Mouse (Mus musculus): ENCODE measurements around the gene Klhl40. TPM values are rescaled to one million over a fixed set of nuclear protein-coding genes. Genes with fewer than 3 reads are reported as not detected.

The Klhl40 gene
- polyA plus RNA-seq, 1 experiment from 2014 or later: 0.81 TPM

GRCm38 (mm10) chr9:121807546-121807945, 30.1 kb downstream of the Klhl40 start:
- Histone ChIP-seq H3K9ac (replicated peaks; ENCODE audit: low read length) (no peak overlapping the region), H3K36me3 (replicated peaks; ENCODE audit: control insufficient read depth, insufficient read depth, low read depth, low read length) (no peaks in the 10 kb centered on the region), H3K4me2 (ENCODE audit: low read depth, low read length) (no peak overlapping the region), H3K4me1 (ENCODE audit: control insufficient read depth, insufficient read depth, low read length) (no peaks in the 10 kb centered on the region; the same call in 1 of the 2 replicates), H3K27ac (replicated peaks; ENCODE audit: low read depth, low read length) (no peak overlapping the region), H3K4me3 (ENCODE audit: low read depth, low read length) (no peak overlapping the region), H3K27me3 (ENCODE audit: control insufficient read depth, insufficient read depth, low read length) (no peaks in the 10 kb centered on the region), H3K9me3 (replicated peaks; ENCODE audit: control insufficient read depth, low read length) (no peaks in the 10 kb centered on the region)
- ATAC-seq (replicated peaks; ENCODE audit: insufficient number of reproducible peaks, low FRiP score, low TSS enrichment, low read depth) (no peak), DNase-seq (ENCODE audit: low spot score) (no peak)
- WGBS: 48% methylated on average over 1 of the region's 1 CpGs

DNA sequence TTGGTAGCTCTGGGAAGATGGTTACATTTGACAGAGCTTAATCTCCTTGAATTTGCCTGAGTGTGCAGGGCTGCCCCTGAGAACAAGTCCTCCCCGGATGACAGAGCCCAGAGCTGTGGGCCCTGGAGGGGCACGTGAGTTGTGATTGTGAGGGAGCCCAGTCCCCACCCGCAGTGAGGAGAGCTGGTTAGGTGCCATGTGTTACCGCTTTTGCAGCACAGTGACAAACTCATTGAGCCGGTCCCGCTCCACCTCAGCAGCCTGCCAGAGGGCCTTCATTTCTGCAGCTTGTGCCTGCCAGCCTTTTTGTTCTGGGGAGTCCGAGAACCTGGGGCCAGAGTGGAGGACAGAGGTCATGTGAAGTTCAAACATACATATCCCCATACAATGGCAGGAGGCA, 30.5 kb downstream of the Klhl40 start:
- ATAC-seq (replicated peaks; ENCODE audit: insufficient number of reproducible peaks, low FRiP score, low TSS enrichment, low read depth) (no peak), DNase-seq (ENCODE audit: low spot score) (no peak)
- Histone ChIP-seq H3K9ac (replicated peaks; ENCODE audit: low read length) (no peak overlapping the region; the same call in 1 of the 2 replicates), H3K27me3 (ENCODE audit: control insufficient read depth, insufficient read depth, low read length) (no peaks in the 10 kb centered on the region), H3K4me1 (ENCODE audit: control insufficient read depth, insufficient read depth, low read length) (no peaks in the 10 kb centered on the region; the same call in 1 of the 2 replicates), H3K9me3 (replicated peaks; ENCODE audit: control insufficient read depth, low read length) (no peaks in the 10 kb centered on the region), H3K4me3 (ENCODE audit: low read depth, low read length) (no peak overlapping the region), H3K36me3 (replicated peaks; ENCODE audit: control insufficient read depth, insufficient read depth, low read depth, low read length) (no peaks in the 10 kb centered on the region), H3K4me2 (ENCODE audit: low read depth, low read length) (no peak overlapping the region), H3K27ac (replicated peaks; ENCODE audit: low read depth, low read length) (no peak overlapping the region)
- WGBS: 60% methylated on average over 7 of the region's 7 CpGs

GRCm38 (mm10) chr9:121808511-121808910, 31.1 kb downstream of the Klhl40 start:
- H3K27ac ChIP-seq (replicated peaks; ENCODE audit: low read depth, low read length): no peak overlapping the region
- ATAC-seq (replicated peaks; ENCODE audit: insufficient number of reproducible peaks, low FRiP score, low TSS enrichment, low read depth): no peak

DNA sequence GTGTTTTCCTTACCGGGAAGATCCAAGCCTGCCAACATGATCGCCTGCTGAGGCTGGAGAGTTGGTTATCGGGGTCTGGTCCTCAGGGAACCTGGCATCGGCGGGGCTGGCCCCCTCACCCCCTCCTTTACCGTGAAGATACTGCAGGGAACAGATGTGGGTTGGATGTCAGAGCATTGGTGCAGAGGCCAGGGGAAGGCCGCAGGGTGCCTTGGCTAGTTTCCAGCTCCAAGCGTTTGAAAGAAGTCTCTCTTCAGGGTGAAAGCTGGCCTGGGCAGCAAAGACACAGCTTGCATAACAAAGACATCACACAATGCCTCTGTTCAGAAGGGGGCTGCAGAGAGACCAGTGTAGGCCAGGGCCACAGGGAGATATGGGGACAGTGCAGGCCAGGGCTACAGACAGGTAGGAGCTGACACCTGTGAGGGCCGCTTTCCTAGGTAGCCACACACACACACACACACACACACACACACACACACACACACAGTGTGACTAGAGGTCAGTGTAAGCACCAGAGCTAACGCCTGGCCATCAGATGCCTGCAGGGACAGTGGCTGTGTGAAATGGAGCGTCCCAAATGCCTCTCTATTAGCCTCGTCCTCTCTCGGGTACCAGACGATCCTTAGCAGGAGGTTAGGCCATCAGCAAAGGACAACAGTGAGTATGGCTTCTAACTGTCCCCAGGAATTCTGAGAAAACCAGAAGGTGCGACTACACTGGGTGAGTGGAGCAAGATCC, 32.8 kb downstream of the Klhl40 start:
- no peak overlapping the region for H3K9ac ChIP-seq (replicated peaks; ENCODE audit: low read length)
- DNase-seq (ENCODE audit: low spot score) (no peak), ATAC-seq (replicated peaks; ENCODE audit: insufficient number of reproducible peaks, low FRiP score, low TSS enrichment, low read depth) (no peak)
- no peak overlapping the region for H3K4me2 ChIP-seq (ENCODE audit: low read depth, low read length)
- no peak overlapping the region for H3K4me3 ChIP-seq (ENCODE audit: low read depth, low read length)
- H3K9me3 ChIP-seq (replicated peaks; ENCODE audit: control insufficient read depth, low read length): no peaks in the 10 kb centered on the region
- no peaks in the 10 kb centered on the region for H3K36me3 ChIP-seq (replicated peaks; ENCODE audit: control insufficient read depth, insufficient read depth, low read depth, low read length)
- H3K27me3 ChIP-seq (ENCODE audit: control insufficient read depth, insufficient read depth, low read length): no peaks in the 10 kb centered on the region
- no peaks in the 10 kb centered on the region; the same call in 1 of the 2 replicates for H3K4me1 ChIP-seq (ENCODE audit: control insufficient read depth, insufficient read depth, low read length)
- no peak overlapping the region for H3K27ac ChIP-seq (replicated peaks; ENCODE audit: low read depth, low read length)
- 18% methylated on average over 15 of the region's 15 CpGs for WGBS

More at GRCm38 (mm10) chr9:121808511-121808910, 31.1 kb downstream of the Klhl40 start:
- Histone ChIP-seq H3K4me3 (ENCODE audit: low read depth, low read length) (no peak overlapping the region), H3K36me3 (replicated peaks; ENCODE audit: control insufficient read depth, insufficient read depth, low read depth, low read length) (no peaks in the 10 kb centered on the region), H3K4me1 (ENCODE audit: control insufficient read depth, insufficient read depth, low read length) (no peaks in the 10 kb centered on the region; the same call in 1 of the 2 replicates), H3K9ac (replicated peaks; ENCODE audit: low read length) (no peak overlapping the region), H3K9me3 (replicated peaks; ENCODE audit: control insufficient read depth, low read length) (no peaks in the 10 kb centered on the region), H3K4me2 (ENCODE audit: low read depth, low read length) (no peak overlapping the region), H3K27me3 (ENCODE audit: control insufficient read depth, insufficient read depth, low read length) (no peaks in the 10 kb centered on the region)
- no peak for DNase-seq (ENCODE audit: low spot score)
- WGBS: 44% methylated on average over 3 of the region's 3 CpGs

DNA sequence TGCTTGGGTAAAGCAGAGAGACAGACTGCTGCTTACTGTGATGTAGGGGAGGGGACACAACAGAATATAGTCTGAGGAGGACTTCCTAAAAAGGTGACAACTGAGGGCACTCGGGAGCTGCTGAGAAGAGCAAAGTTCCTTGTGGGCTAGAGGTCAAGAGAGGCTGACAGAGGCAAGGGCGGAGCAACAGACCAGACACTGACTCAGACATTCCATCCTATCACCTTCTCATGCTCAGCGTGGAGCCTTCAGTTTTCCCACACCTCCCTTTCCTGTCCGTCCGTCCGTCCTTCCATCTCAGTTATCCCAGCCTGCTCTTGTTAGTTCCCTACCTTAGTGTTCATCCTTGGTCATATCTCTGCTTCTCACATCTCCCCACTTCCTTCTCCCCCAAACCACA, 37.8 kb downstream of the Klhl40 start:
- WGBS: 65% methylated on average over 6 of the region's 6 CpGs
- no peaks in the 10 kb centered on the region for H3K4me1 ChIP-seq (ENCODE audit: control insufficient read depth, insufficient read depth, low read length)
- ATAC-seq (replicated peaks; ENCODE audit: insufficient number of reproducible peaks, low FRiP score, low TSS enrichment, low read depth): no peak
- no peaks in the 10 kb centered on the region for H3K36me3 ChIP-seq (replicated peaks; ENCODE audit: control insufficient read depth, insufficient read depth, low read depth, low read length)
- no peak overlapping the region for H3K27ac ChIP-seq (replicated peaks; ENCODE audit: low read depth, low read length)
- H3K9me3 ChIP-seq (replicated peaks; ENCODE audit: control insufficient read depth, low read length): no peaks in the 10 kb centered on the region
- DNase-seq (ENCODE audit: low spot score): no peak
- no peak overlapping the region for H3K9ac ChIP-seq (replicated peaks; ENCODE audit: low read length)
- no peak overlapping the region for H3K4me2 ChIP-seq (ENCODE audit: low read depth, low read length)
- no peak overlapping the region for H3K4me3 ChIP-seq (ENCODE audit: low read depth, low read length)
- H3K27me3 ChIP-seq (ENCODE audit: control insufficient read depth, insufficient read depth, low read length): no peaks in the 10 kb centered on the region

GRCm38 (mm10) chr9:121819073-121819770, 41.8 kb downstream of the Klhl40 start:
- no peak overlapping the region for H3K27ac ChIP-seq (replicated peaks; ENCODE audit: low read depth, low read length)
- H3K4me2 ChIP-seq (ENCODE audit: low read depth, low read length): no peak overlapping the region
- no peak for ATAC-seq (replicated peaks; ENCODE audit: insufficient number of reproducible peaks, low FRiP score, low TSS enrichment, low read depth)
- H3K27me3 ChIP-seq (ENCODE audit: control insufficient read depth, insufficient read depth, low read length): no peaks in the 10 kb centered on the region
- H3K4me3 ChIP-seq (ENCODE audit: low read depth, low read length): no peak overlapping the region
- no peaks in the 10 kb centered on the region for H3K4me1 ChIP-seq (ENCODE audit: control insufficient read depth, insufficient read depth, low read length)
- no peak for DNase-seq (ENCODE audit: low spot score)
- H3K9me3 ChIP-seq (replicated peaks; ENCODE audit: control insufficient read depth, low read length): no peaks in the 10 kb centered on the region
- no peaks in the 10 kb centered on the region for H3K36me3 ChIP-seq (replicated peaks; ENCODE audit: control insufficient read depth, insufficient read depth, low read depth, low read length)
- H3K9ac ChIP-seq (replicated peaks; ENCODE audit: low read length): no peak overlapping the region
- 74% methylated on average over 9 of the region's 9 CpGs for WGBS

DNA sequence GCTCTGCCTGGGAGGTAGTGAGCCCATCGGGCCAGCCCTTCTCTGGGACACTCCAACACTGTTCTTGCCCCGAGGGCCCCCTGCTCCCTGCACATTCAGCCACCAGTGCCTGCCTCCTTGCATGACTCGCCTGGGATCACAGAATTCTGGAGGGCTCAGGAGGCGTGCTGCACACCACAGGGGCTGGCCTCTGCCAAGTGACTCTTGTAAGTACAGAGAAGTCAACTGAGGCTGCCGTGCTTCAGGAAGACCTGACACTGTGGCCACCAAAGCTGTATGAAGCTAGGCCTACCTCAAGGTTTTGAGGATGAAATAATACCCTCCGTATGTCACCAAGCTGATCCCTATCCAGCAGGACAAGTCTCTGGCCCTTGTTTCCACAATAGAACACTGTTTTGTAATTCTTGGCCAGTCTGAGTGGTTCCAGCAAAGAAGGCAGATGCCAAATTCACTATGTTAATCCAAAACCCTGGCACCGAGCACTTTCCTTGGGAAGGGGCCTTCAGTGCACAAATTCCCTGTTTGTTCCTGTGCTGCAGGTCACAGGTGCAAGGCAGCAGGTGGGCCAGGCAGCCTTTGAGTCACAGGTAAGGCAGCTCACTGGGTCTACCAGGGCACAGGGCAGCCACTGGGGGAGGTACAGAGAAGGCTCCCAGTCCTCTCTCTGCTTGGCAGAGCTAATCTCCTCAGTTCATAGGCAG, 42.5 kb downstream of the Klhl40 start:
- WGBS: 47% methylated on average over 7 of the region's 7 CpGs
- no peak for DNase-seq (ENCODE audit: low spot score)
- H3K27me3 ChIP-seq (ENCODE audit: control insufficient read depth, insufficient read depth, low read length): no peaks in the 10 kb centered on the region
- no peak overlapping the region for H3K4me2 ChIP-seq (ENCODE audit: low read depth, low read length)
- no peaks in the 10 kb centered on the region for H3K36me3 ChIP-seq (replicated peaks; ENCODE audit: control insufficient read depth, insufficient read depth, low read depth, low read length)
- no peak overlapping the region for H3K9ac ChIP-seq (replicated peaks; ENCODE audit: low read length)
- no peak for ATAC-seq (replicated peaks; ENCODE audit: insufficient number of reproducible peaks, low FRiP score, low TSS enrichment, low read depth)
- no peak overlapping the region for H3K27ac ChIP-seq (replicated peaks; ENCODE audit: low read depth, low read length)
- no peaks in the 10 kb centered on the region for H3K9me3 ChIP-seq (replicated peaks; ENCODE audit: control insufficient read depth, low read length)
- no peaks in the 10 kb centered on the region for H3K4me1 ChIP-seq (ENCODE audit: control insufficient read depth, insufficient read depth, low read length)
- H3K4me3 ChIP-seq (ENCODE audit: low read depth, low read length): no peak overlapping the region

DNA sequence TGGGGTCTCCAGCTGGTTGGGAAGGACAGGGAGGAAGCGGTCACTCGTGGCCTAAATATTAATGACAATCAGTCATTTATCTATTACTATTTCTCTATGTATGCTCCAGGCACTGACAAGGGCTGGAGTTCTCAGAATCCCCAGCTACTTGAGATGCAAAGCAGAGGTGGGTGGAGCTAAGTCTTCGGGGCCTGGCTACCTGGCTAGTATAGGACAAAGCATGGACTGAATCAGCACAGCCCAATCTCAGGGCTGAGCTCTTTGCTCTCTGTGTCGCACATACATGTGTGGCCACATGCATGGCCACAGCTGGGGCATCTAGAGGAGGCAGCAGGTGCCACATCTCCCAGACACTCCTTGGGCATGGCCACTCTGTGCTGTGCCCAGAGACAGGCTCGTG, 43.4 kb downstream of the Klhl40 start:
- Histone ChIP-seq H3K4me1 (ENCODE audit: control insufficient read depth, insufficient read depth, low read length) (no peaks in the 10 kb centered on the region), H3K27me3 (ENCODE audit: control insufficient read depth, insufficient read depth, low read length) (no peaks in the 10 kb centered on the region), H3K9ac (replicated peaks; ENCODE audit: low read length) (no peak overlapping the region), H3K4me2 (ENCODE audit: low read depth, low read length) (no peak overlapping the region), H3K4me3 (ENCODE audit: low read depth, low read length) (no peak overlapping the region), H3K36me3 (replicated peaks; ENCODE audit: control insufficient read depth, insufficient read depth, low read depth, low read length) (no peaks in the 10 kb centered on the region), H3K27ac (replicated peaks; ENCODE audit: low read depth, low read length) (no peak overlapping the region), H3K9me3 (replicated peaks; ENCODE audit: control insufficient read depth, low read length) (no peaks in the 10 kb centered on the region)
- ATAC-seq (replicated peaks; ENCODE audit: insufficient number of reproducible peaks, low FRiP score, low TSS enrichment, low read depth) (no peak), DNase-seq (ENCODE audit: low spot score) (no peak)
- WGBS: 75% methylated on average over 5 of the region's 5 CpGs
